Mouse (Mus musculus): Measurements from ENCODE around the gene Capzb. TPM values are rescaled to one million over a fixed set of nuclear protein-coding genes. Genes with fewer than 3 reads are reported as not detected.
A peak's percentile ranks its signal among the peaks of the same experiment; 100 is the strongest.

Gene Capzb
- polyA plus RNA-seq, 1 experiment from 2014 or later, result 425 TPM

- peak; percentile 75 for ATAC-seq
- 0 out of 2 replicates have a peak, but pooled peaks cover 9% of the 10 kb centered on the region for H3K36me3 ChIP-seq
- H3K27me3 ChIP-seq (replicated peaks), result no peaks in the 10 kb centered on the region
- peak overlapping the region; percentile 88 for H3K4me2 ChIP-seq (replicated peaks)
- H3K27ac ChIP-seq, result peak overlapping the region; percentile 92
- H3K9me3 ChIP-seq, result no peaks in the 10 kb centered on the region
- peak overlapping the region; percentile 91 for H3K4me3 ChIP-seq (replicated peaks)
- H3K4me1 ChIP-seq (replicated peaks), result peaks cover 17% of the 10 kb centered on the region; the same call in 1 of the 2 replicates
- WGBS, result under 1% methylated on average over 53 of the region's 53 CpGs
- H3K9ac ChIP-seq, result peak overlapping the region; percentile 97
Measured at GRCm38 (mm10) chr4:139310899-139311701, 118.4 kb downstream of the Capzb start.

GRCm38 (mm10) chr4:139311707-139312106 lies 119.0 kb downstream of the Capzb start:
- Histone ChIP-seq H3K27me3 (replicated peaks) (no peaks in the 10 kb centered on the region), H3K4me3 (replicated peaks) (peak overlapping the region; percentile 91), H3K4me1 (replicated peaks) (peaks cover 17% of the 10 kb centered on the region; the same call in 1 of the 2 replicates), H3K27ac (peak overlapping the region; percentile 92), H3K36me3 (peaks cover 12% of the 10 kb centered on the region), H3K9ac (peak overlapping the region; percentile 97), H3K9me3 (no peaks in the 10 kb centered on the region), H3K4me2 (replicated peaks) (peak overlapping the region; percentile 88)
- peak; percentile 56 for ATAC-seq
- 14% methylated on average over 14 of the region's 14 CpGs for WGBS

- Histone ChIP-seq H3K4me3 (replicated peaks) (no peak overlapping the region; the same call in 1 of the 2 replicates), H3K9ac (no peak overlapping the region), H3K36me3 (peaks cover 20% of the 10 kb centered on the region), H3K27me3 (replicated peaks) (no peaks in the 10 kb centered on the region), H3K9me3 (no peaks in the 10 kb centered on the region), H3K4me1 (replicated peaks) (peaks cover 17% of the 10 kb centered on the region; the same call in 1 of the 2 replicates), H3K4me2 (replicated peaks) (peak overlapping the region; percentile 88; the same call in 1 of the 2 replicates), H3K27ac (no peak overlapping the region)
- no peak for ATAC-seq
- 57% methylated on average over 4 of the region's 4 CpGs for WGBS
Measured at GRCm38 (mm10) chr4:139312632-139313031, 119.9 kb downstream of the Capzb start.

GRCm38 (mm10) chr4:139318449-139318848 lies 125.8 kb downstream of the Capzb start:
- Histone ChIP-seq H3K36me3 (peaks cover 30% of the 10 kb centered on the region), H3K4me3 (replicated peaks) (no peak overlapping the region), H3K4me2 (replicated peaks) (no peak overlapping the region), H3K27me3 (replicated peaks) (no peaks in the 10 kb centered on the region), H3K27ac (no peak overlapping the region), H3K9ac (no peak overlapping the region), H3K9me3 (no peaks in the 10 kb centered on the region), H3K4me1 (replicated peaks) (no peaks in the 10 kb centered on the region)
- no peak for ATAC-seq
- WGBS, result 88% methylated on average over 11 of the region's 11 CpGs

- Histone ChIP-seq H3K9ac (no peak overlapping the region), H3K27ac (no peak overlapping the region), H3K27me3 (replicated peaks) (no peaks in the 10 kb centered on the region), H3K4me2 (replicated peaks) (no peak overlapping the region), H3K36me3 (peaks cover 30% of the 10 kb centered on the region), H3K9me3 (no peaks in the 10 kb centered on the region), H3K4me3 (replicated peaks) (no peak overlapping the region), H3K4me1 (replicated peaks) (no peaks in the 10 kb centered on the region)
- no peak for ATAC-seq
- WGBS, result 91% methylated on average over 4 of the region's 4 CpGs
Measured at GRCm38 (mm10) chr4:139319740-139320139, 127.0 kb downstream of the Capzb start.

GRCm38 (mm10) chr4:139330605-139331004 lies 137.9 kb downstream of the Capzb start:
- Histone ChIP-seq H3K4me3 (replicated peaks) (peak overlapping the region; percentile 33), H3K36me3 (no peaks in the 10 kb centered on the region), H3K9ac (no peak overlapping the region), H3K9me3 (no peaks in the 10 kb centered on the region), H3K4me1 (replicated peaks) (0 out of 2 replicates have a peak, but pooled peaks cover 4% of the 10 kb centered on the region), H3K27ac (no peak overlapping the region), H3K27me3 (replicated peaks) (no peaks in the 10 kb centered on the region), H3K4me2 (replicated peaks) (peak overlapping the region; percentile 64)
- peak; percentile 84 for ATAC-seq
- 8% methylated on average over 10 of the region's 10 CpGs for WGBS

- Histone ChIP-seq H3K4me3 (replicated peaks) (no peak overlapping the region), H3K9me3 (no peaks in the 10 kb centered on the region), H3K27me3 (replicated peaks) (peaks cover 5% of the 10 kb centered on the region), H3K4me1 (replicated peaks) (0 out of 2 replicates have a peak, but pooled peaks cover 7% of the 10 kb centered on the region), H3K36me3 (no peaks in the 10 kb centered on the region), H3K27ac (no peak overlapping the region), H3K4me2 (replicated peaks) (no peak overlapping the region), H3K9ac (no peak overlapping the region)
- ATAC-seq, result peak; percentile 20; the same call in 1 of the 2 replicates
- WGBS, result 45% methylated on average over 7 of the region's 9 CpGs
Measured at GRCm38 (mm10) chr4:139334631-139335295, 142.1 kb downstream of the Capzb start.

GRCm38 (mm10) chr4:139335507-139335906 lies 142.8 kb downstream of the Capzb start:
- no peak overlapping the region for H3K9ac ChIP-seq
- no peak overlapping the region for H3K4me2 ChIP-seq (replicated peaks)
- 48% methylated on average over 7 of the region's 7 CpGs for WGBS
- H3K9me3 ChIP-seq, result no peaks in the 10 kb centered on the region
- ATAC-seq, result peak; percentile 49
- no peaks in the 10 kb centered on the region for H3K36me3 ChIP-seq
- peaks cover 5% of the 10 kb centered on the region for H3K27me3 ChIP-seq (replicated peaks)
- no peak overlapping the region for H3K27ac ChIP-seq
- H3K4me3 ChIP-seq (replicated peaks), result no peak overlapping the region
- 0 out of 2 replicates have a peak, but pooled peaks cover 7% of the 10 kb centered on the region for H3K4me1 ChIP-seq (replicated peaks)

- H3K9ac ChIP-seq, result peak overlapping the region; percentile 44
Measured at GRCm38 (mm10) chr4:139336822-139337483, 144.3 kb downstream of the Capzb start.

GRCm38 (mm10) chr4:139338145-139338544 lies 145.4 kb downstream of the Capzb start:
- Histone ChIP-seq H3K9ac (no peak overlapping the region), H3K4me3 (replicated peaks) (no peak overlapping the region), H3K4me2 (replicated peaks) (no peak overlapping the region), H3K36me3 (no peaks in the 10 kb centered on the region), H3K4me1 (replicated peaks) (0 out of 2 replicates have a peak, but pooled peaks cover 7% of the 10 kb centered on the region), H3K27me3 (replicated peaks) (peaks cover 5% of the 10 kb centered on the region), H3K27ac (no peak overlapping the region), H3K9me3 (no peaks in the 10 kb centered on the region)
- ATAC-seq, result no peak
- 53% methylated on average over 33 of the region's 33 CpGs for WGBS

More at GRCm38 (mm10) chr4:139336822-139337483, 144.3 kb downstream of the Capzb start:
- WGBS, result 19% methylated on average over 24 of the region's 24 CpGs
- H3K36me3 ChIP-seq, result no peaks in the 10 kb centered on the region
- H3K27ac ChIP-seq, result no peak overlapping the region
- H3K9me3 ChIP-seq, result no peaks in the 10 kb centered on the region
- peak; percentile 71 for ATAC-seq
- 0 out of 2 replicates have a peak, but pooled peaks cover 7% of the 10 kb centered on the region for H3K4me1 ChIP-seq (replicated peaks)
- peaks cover 5% of the 10 kb centered on the region for H3K27me3 ChIP-seq (replicated peaks)
- H3K4me3 ChIP-seq (replicated peaks), result peak overlapping the region; percentile 28
- H3K4me2 ChIP-seq (replicated peaks), result peak overlapping the region; percentile 63

- H3K9ac ChIP-seq, result no peak overlapping the region
- peaks cover 5% of the 10 kb centered on the region for H3K27me3 ChIP-seq (replicated peaks)
- no peak for ATAC-seq
- 75% methylated on average over 4 of the region's 4 CpGs for WGBS
- H3K4me1 ChIP-seq (replicated peaks), result 0 out of 2 replicates have a peak, but pooled peaks cover 3% of the 10 kb centered on the region
- 0 out of 2 replicates have a peak, but pooled peaks cover 3% of the 10 kb centered on the region for H3K36me3 ChIP-seq
- no peak overlapping the region for H3K27ac ChIP-seq
- no peak overlapping the region for H3K4me2 ChIP-seq (replicated peaks)
- no peaks in the 10 kb centered on the region for H3K9me3 ChIP-seq
- no peak overlapping the region for H3K4me3 ChIP-seq (replicated peaks)
Measured at GRCm38 (mm10) chr4:139340835-139341234, 148.1 kb downstream of the Capzb start.
